Mouse (Mus musculus) thymus, postnatal 10 days (tissue): ENCODE results near the gene Bik.

ENCODE experiments used
- DNase-seq, 2 experiments: peaks; one replicate each; pipeline ENCODE4 v3.0.0; 2021; ENCODE audit warnings: low spot score in 2 of 2

The Bik gene

DNA sequence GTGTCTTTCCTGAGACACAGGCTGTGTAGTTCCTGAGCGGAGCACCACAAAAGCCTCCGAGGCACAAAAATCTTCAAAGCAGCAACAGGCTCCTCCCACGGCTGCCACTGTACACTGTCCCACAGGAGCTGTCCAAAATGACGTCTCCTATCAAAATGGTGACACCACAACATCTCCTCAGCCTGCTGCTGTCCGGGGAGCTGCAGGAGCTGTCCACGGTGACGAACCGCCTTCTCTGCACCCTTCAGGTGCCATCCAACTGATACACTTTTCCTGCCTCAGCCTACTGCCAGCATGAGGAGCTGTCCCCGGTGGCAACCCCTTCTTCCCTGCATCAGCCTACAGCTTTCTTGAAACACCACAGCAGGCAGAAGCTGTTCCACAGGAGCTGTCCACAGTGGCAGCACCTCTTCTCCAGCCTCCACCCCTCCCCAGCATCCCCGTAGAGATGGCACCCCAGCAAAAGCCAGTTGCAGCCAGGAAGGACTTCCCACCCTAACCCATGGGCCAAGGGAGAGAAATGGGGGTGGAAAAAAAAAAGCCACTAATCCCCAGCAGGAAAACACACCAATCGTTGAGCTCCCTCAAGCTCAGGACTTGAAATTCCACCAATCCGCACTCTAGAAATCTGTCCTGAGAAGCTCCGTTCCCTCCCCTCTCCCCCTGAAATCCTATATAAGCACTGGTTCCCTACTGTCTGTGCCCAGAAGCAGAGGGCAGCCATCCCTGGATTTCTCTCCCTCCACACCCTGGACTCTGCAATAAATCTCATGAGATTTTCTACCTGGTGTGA, 14.0 kb upstream of the Bik start:
- no peak for DNase-seq

DNA sequence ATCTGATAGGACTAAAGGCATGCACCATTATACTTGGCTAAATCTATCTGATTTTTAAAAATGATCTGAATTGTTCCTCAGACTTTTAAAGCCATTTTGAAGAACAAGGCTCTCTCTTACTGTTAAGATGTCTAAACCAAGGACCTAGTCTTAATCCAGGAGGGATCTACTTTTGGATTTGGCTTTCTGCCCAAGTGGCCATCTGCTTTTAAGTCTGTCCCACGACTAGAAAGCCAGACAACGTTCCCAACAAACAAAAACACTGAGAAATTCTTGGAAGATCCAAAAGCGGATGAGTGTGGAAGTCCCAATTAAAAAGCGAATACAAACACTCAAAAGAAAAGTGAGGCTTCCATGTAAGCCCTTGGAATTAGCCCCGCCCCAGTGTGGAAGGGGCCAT, 11.6 kb upstream of the Bik start:
- no peak for DNase-seq

DNA sequence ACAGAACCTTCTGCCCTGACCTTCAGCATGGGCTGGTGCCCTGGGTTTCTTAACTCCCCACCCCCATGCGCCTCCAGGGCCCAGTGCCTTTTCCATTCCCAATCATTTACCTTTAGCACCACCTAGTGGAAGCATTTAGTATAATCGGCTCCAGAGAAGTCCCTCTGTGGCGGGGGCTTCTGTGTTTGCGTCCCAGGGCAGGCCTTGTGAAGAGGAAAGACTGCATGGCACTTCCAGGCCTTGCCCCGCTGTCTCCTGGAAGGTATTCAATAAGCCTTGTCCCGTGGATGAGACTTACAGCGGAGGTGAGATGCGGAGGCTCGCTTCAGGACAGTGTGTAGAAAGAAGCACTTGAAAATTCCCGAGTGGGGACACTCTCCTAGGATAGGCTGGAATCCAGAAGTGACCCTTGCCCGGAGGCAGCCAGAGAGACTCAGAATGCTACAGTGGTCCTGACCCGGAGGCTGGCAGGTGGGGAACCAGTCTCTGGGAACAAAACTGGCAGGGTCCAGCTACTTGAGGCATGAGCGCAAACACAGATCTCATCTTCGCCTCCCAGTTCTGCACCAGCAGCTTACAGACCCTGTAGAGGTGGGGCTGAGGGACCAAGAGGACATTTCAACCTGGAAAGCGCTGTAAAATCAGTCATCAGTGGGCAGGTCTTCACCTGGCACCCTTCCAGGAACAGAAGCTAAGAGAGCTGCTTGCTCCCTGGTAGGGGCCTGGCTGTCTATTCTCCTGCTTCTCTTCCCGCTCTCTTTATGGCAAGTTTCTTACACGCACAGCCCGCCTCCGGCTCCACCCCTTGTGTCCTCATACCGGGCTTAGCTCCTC, 8.2 kb upstream of the Bik start:
- DNase-seq, result peak; percentile 20 to 77

DNA sequence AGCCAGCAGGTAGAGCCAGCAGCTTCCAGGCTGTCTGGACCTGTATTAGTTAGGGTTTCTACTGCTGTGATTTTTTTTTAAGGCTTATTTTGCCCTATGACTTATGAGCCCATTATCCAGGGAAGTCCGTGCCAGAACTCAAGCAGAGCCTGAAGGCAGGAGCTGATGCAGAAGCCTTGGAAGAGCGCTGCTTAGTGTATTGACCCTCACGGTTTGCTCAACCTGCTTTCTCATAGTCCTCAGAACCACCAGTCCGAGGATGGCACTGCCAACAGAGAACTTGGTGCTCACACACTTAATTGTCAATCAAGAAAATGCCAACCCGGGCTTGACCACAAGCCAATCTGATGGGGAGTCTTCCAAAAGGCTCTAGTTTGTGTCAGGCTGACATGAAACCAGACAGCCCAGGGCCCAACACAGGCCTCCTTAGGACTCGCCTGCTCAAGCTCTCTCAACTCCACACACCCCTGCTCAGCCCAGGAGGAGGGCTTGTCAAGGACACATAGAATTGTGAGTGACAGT, 5.7 kb upstream of the Bik start:
- no peak for DNase-seq

DNA sequence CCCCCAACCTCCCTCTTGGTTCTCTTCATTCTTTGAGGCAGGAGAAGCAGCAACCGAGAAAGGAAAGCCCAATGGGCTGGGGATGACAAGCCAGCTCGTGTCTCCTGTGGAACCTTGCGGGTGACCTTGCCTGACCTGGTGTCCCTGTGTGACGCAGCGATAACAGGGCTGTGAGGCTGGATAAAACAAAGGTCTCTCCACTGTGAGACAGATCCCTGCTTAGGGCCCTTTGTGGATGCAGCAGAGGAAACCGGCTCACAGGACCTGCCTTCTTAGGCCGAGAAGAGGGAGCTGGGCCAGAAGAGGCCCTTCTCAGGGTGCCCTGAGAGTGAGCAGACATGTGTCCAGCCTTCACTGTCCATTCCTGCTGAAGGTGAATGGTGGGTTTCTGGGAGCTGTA, 3.5 kb upstream of the Bik start:
- no peak for DNase-seq

DNA sequence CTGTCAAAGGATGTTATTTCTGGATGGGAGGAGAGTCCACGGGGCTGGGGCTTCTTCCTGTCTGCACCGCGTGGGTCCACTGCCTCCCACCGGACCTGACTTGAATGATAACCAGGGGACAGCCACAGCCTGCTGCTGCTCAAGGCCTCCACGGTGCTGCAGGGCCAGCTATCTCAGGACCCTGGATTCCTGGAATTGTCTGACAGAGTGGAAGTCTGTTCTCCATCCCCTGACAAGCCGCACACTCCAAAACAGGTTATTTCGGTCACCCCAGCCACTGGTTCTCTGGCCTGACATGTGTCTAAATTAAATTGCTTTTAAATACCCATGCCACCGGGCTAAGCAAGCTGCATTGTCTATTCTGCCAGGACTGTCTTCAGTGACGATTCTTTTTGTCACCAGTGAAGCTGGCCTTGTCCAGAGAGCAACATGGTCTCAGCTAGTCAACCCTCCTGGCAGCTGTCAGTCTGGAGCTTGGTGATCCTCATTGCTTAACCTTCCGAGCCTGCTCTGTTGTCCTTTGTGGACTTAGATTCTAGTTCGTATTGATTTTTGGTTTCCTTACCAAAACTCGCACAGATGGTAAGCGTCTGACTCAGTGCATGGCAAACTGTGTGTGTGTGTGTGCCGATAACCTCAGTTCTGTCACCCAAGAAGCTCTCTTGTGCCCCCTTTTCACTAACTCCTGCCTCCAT, 2.9 kb upstream of the Bik start:
- DNase-seq, result no peak

DNA sequence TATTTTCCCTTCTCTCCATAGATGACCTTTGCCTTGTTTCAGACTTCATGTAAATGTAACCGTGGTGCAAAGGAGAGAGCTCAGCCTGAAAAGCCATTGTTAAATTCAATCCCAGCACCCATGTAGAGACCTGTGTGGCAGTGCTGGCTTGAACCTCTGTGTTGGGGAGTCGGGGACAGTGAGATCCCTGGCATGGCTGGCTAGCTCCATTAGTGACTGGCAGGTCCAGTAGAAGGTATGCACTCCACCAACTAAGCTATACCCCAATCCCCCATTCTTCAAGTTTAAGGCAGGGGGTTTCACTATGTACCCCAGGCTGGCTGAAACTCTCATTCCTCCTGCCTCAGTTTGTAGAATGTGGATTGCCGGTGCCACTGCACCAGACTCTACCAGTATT, 2.3 kb upstream of the Bik start:
- no peak for DNase-seq

DNA sequence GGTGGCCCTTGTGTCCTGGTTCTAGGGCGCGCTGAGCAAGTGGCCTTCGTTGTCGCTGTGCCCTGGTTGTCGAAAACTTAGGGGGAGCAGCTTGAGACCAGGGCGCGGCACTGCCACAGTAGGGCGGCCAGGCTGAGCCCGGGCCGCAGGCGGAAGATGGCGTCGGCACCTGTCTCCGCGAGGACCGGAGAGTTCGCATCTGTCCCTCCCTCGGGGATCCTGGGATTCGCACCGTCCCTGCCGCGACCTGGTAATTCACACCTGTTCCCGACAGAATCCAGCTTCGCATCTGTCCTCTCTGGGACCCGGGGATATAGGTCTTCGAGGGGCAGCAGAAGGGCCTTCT, 403 bp downstream of the Bik start:
- peak; percentile 6 to 26 for DNase-seq

DNA sequence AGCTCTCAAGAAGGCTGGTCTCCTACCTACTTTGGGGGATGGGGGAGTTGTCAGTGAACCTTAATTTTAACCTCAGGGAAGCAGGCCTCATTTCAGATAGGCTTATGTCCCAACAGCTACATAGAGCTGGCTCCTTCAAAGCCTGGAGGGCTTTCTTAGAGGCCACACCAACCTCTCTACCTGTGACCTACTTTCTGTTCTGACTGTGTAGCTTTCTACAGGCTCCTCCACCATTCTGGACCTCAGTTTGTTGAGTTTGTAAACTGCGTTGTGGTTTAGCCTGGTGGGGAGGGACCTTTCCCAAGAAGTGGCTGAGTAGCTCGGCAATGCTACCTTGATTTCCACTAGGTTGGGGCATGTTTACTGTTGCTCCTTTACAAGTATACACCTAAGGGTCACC, 1.1 kb downstream of the Bik start:
- DNase-seq, result no peak

DNA sequence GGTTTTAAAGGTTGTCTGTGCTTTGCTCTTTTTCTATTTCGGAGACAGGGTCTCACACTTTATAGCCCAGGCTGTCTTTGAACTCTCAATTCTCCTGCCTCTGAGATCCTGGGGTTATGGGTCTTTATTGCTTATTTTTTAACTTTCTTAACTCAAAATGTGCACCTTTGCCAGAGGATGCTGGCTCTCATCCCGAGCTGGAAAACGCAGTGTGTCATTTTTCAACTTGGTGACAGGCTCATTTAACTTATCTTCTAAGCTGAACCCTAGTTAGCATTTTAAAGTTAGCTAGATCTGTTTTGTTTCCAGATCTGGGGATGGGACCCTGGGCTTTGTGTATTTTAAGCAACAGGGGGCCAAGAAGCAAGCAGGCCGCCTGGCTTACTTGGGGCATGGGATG, 2.2 kb downstream of the Bik start:
- no peak for DNase-seq

DNA sequence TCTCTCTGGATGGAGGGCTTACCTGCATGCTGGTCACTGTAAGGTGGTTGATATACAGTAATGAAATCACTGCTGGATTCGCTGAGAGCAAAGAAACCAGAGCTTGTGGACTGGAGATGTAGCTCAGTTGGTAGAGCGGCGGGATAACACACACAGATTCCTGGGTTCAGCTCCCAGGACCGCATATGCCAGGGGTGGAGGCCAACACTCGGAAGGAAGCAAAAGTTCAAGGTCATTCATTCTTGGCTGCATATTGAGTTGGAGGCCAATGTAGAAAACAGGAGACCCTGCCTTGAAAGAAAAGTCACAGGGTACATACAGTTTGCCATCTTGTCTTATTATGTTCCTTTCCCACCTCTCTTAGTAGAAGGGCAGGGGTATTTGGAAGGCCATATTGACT, 3.1 kb downstream of the Bik start:
- DNase-seq, result no peak

DNA sequence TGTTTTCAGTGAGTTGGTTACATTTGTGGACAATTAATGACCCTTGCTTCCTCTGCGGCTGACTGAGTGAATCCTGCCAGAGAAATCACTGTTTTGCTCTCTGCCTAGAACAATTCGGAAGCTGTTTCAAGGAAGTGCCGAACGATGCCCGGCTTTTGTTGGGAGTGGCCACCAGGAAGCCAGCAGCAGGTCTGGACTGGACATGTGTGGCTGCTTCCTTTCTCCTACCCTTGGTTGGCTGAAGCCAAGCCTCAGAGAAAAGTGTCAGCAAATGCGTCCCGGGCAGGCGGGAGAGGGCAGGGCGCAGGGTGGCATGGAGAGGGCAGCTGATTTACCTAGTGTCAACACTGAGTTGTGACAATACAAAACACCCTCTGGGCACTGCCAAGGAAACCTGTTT, 3.6 kb downstream of the Bik start:
- DNase-seq, result no peak

DNA sequence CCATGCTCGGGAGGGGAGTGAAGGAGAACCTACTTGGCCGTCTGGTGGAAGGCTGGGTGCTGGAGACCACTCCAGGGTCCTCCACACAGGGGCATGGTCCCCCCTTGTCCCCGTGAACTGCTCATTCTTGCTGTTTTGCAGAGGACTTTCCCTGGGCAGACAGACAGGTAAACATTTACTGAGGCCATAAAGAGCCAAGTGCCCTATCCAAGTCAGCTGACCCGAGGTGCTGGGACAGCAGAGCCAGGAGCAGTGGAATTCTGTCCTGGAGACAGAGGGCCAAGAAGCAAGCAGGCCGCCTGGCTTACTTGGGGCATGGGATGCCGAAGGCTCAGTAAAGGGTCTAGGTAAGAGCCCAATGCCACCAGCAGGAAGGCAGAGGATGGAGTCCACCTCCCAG, 4.0 kb downstream of the Bik start:
- DNase-seq, result no peak

DNA sequence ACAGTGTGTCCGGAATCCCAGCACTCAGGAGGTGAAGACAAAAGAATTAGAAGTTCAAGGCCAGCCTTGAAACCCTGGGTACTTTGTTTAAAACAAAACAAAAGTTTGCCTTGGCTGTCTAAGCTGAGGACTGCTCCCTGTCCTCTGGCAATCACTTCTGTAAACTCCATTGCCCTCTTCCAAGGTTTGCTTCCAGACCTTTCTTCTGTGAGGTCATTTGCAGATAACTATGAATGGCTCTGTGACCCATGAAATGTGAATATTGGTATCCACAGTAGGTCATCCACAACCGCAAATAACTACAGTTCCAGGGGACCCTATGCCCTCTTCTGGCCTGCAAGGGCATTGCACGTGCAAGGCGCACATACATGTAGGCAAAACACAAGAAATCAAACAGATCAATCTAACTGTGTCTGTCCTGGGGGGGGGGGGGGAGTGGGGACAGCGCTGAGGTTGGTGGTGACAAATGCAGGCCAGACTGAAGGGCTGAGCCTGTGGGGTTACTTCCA, 5.4 kb downstream of the Bik start:
- DNase-seq, result no peak

DNA sequence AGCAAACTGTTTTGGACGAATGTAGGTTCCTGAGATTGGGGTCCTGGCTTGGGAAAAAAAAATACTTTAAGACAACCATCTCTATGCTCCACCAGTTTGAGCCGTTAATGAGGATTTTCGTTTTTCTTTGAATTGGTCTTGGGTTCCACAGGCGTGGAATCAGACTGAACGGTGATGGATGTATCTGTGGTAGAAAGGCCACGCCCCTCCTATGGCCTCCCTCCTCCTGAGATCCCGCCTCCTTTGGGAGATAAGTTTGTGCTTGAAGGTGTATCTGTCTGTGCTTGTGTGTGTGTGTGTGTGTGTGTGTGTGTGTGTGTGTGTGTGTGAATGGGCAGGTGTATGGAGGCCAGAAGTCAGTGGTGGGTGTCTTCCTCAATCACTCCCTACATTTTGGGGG, 5.9 kb downstream of the Bik start:
- DNase-seq, result no peak

DNA sequence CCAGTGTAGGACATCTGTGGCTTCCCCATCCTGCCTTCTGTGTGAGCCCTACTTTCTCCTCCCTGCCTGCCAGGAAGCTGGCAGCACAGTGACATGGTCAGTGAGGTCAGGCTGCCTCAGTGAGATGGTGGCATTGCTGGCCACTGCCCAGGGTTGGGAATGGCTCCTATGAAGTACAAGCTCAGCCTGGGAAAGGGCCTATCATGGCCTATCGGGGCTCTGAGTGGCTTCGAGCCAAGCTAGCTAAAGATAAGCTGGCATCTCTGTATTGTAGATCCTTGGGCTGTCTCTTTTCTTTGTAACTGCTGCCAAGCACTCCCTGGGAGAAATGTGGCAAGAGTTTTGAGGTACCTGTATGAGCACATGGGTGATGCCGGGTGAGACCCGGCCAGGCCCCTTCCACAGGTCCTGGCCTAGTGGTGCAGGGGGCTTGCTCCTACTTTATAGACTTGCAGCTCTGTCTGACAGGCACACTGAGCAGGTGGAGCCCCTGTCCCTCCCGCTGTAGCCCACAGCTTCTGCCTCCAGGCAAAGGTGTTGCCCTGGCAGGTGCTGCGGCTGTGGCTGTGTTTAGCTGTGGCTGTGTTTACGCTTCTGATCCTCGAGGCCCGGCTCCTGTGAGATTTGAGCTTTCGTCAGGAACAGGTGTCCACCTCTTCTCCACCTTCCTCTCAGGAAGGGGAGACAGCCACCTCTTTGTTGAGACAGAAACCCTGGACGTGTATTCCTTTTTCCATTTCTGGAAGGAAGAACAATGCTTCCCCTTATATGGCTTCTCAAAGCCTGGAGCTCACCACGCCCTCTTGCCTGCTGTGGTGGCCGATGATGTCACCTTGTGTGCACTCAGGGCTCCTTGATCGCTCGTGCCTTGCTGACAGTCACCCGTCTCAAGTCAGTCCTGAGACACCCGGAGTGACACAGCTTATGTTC, 8.6 kb downstream of the Bik start:
- no peak for DNase-seq

DNA sequence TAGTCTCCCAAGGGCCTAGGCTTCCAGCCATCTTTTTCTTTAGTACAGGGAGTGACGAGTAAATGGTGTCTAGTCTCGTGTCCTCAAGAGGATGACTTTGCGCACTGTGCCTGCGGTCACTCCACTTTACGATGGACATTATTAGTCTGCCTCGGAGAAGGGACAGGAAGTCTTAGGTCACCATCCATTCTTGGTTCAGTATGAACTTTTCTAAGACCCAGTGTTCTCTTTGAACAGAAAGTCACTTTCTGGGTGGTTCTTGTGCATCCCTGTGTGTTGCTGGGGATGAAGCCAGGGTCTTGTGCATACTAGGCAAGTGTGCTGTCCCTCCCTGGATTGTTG, 9.2 kb downstream of the Bik start:
- no peak for DNase-seq

DNA sequence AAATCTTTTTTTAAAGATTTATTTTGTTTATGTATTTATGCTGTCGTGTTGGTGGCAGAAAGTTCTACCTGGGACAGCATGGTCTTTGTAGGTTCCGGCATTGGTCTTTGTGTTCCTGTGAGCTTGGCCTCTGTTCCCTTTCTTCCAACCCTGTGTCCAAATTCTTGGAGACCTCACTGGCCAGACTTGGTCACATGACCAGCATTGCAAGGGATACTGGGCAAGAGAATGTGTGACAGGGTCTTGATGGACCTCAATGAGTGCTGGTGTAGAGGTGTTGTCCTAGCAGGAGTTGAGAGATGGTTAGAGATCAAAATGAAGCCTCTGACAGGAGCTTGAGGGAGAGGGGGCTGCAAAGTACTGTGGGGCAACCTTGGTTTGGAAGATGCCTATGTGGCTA, 12.2 kb downstream of the Bik start:
- no peak for DNase-seq

DNA sequence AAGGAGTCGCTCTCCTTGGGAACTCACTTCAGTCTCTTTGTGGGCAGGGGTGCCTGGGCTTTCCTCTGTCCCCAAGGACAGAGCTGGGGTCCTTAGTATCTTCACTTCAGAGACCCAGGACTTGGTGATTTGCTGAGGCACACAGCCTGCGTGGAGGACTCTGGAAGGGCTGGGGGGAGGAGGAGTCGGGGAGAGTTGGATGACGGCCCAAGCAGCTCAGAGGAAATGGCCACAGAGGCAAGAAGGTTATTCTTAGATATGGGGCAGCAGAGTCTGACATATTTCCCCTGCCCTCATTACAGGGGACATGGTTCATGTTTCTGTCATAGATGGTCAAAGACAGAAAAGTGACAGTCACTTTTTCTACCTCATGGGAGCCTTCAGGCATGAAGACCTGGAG, 13.2 kb downstream of the Bik start:
- DNase-seq, result no peak

DNA sequence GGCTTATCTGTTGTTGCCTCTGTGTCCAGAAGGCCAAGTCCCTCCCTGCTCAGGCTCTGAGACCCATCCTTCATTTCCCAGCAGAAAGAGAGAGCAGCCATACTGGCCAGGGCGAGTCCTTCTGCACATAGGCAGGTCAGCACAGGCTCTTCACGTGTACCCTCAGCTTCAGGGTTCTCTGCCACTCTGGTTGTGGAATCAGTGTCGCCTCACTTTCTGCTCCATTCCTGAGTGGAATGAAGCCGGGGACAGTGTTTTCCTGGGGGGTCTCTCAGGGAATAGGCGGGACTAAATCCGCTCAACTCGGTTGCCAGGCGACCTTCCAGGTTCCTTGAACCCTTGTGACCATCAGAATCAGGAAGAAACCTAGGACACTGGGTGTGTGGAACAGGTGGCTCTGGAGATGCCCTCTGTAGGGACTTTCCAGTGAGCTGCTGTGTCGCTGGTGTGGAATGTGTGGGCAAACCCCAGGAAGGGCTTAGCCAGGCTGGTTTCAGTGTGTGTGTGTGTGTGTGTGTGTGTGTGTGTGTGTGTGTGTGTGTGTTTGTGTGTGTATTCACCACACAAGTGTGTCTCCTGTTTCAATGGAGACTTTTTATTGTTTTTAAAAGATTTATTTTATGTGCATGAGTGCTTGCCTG, 15.1 kb downstream of the Bik start:
- DNase-seq, result no peak

DNA sequence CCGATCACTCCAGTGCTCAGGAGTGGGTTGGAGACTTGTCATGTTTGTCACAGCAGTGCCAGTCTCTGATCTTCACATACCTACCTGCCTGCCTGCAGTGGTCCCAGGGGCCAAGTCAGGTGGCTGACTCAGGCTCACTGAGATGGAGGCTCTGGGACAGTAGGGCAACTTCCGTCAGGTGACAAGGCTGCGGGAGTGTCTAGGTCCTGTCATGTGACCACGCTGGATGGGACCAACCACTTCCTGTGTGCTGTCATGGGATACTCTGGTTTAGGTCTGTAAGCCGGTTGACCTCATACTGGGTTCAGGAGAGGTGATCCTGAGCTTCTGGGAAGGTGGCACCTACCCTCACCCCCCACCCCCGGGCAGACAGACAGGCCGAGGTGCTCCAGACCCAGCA, 19.4 kb downstream of the Bik start:
- DNase-seq, result no peak
